8 mouse cellular contexts compared by ENCODE assay signal in genomic region chr9:78427362-78427781, GRCm38 (mm10). TPM values are rescaled to one million over a fixed set of nuclear protein-coding genes. Genes with fewer than 3 reads are reported as not detected.
DNase-seq lines count a peak whose midpoint lies in the region; ATAC-seq and TF ChIP-seq lines count a peak whose summit lies in the region.

No protein-coding gene starts in this region.

- no peak for DNase-seq in heart, adult 9 months (ENCODE audit: low spot score in 2 of 2)
- DNase-seq in ES-E14 (ENCODE audit: low read depth, low spot score) = no peak
- DNase-seq in forebrain, embryonic 14.5 days (ENCODE audit: low spot score) = no peak
- DNase-seq in liver, embryonic 14.5 days (ENCODE audit: low read depth in 3 of 3, low spot score in 3 of 3) = no peak
- no peak for DNase-seq in urinary bladder, postnatal 10 days (ENCODE audit: low spot score)
- no peak for DNase-seq in frontal cortex, adult 2 months (ENCODE audit: extremely low spot score in 1 of 2, low spot score in 1 of 2)

- 11% methylated on average over 26 of the region's 27 CpGs for WGBS in heart, embryonic 12.5 days
- WGBS in forebrain, embryonic 14.5 days = 36% methylated on average over 27 of the region's 27 CpGs
- WGBS in liver, embryonic 14.5 days (ENCODE audit: insufficient replicate concordance) = 12% methylated on average over 24 of the region's 27 CpGs
- 26% methylated on average over 26 of the region's 27 CpGs for WGBS in small intestine, adult 2 months

- in situ Hi-C loops in ES-E14 (cut with MboI; ENCODE audit: low sequenced_read_pairs in 2 of 2, unreplicated experiment in 2 of 2) = no loop called here

- TF ChIP-seq CTCF in liver, embryonic 14.5 days (IDR thresholded peaks at IDR 0.05; ENCODE audit: low read depth) = no peak
- TF ChIP-seq CTCF in small intestine, adult 2 months (IDR thresholded peaks at IDR 0.05; ENCODE audit: extremely low read depth, insufficient read length, insufficient replicate concordance, low read depth, low read length) = no peak

- no peak overlapping the region for H3K27ac ChIP-seq in heart, embryonic 12.5 days (ENCODE audit: poor library complexity, severe bottlenecking)
- no peak overlapping the region for H3K27ac ChIP-seq in ES-E14 (ENCODE audit: insufficient read depth, low read depth, low read length, poor library complexity, severe bottlenecking)
- no peak overlapping the region for H3K27ac ChIP-seq in forebrain, embryonic 14.5 days (ENCODE audit: low read depth, low read length)
- H3K27ac ChIP-seq in liver, embryonic 14.5 days = no peak overlapping the region
- H3K27ac ChIP-seq in small intestine, adult 2 months (ENCODE audit: insufficient read depth, low read depth, low read length) = no peak overlapping the region

- TF ChIP-seq EP300 in liver, embryonic 14.5 days (IDR thresholded peaks at IDR 0.05; ENCODE audit: low read depth) = no peak

- TF ChIP-seq POLR2A in small intestine, adult 2 months (IDR thresholded peaks at IDR 0.05; ENCODE audit: low read depth, low read length) = 0 out of 2 replicates have a peak, but pooled peaks have one; percentile 16

- H3K9me3 ChIP-seq in heart, embryonic 12.5 days (replicated peaks) = no peaks in the 10 kb centered on the region
- H3K9me3 ChIP-seq in ES-E14 (ENCODE audit: control insufficient read depth, insufficient read depth, low read depth, low read length) = no peaks in the 10 kb centered on the region
- H3K9me3 ChIP-seq in forebrain, embryonic 14.5 days (replicated peaks; ENCODE audit: control insufficient read depth, low read length) = no peaks in the 10 kb centered on the region
- no peaks in the 10 kb centered on the region for H3K9me3 ChIP-seq in liver, embryonic 14.5 days (ENCODE audit: control insufficient read depth, low read length)

- peak overlapping the region; percentile 48 for H3K4me3 ChIP-seq in heart, embryonic 12.5 days
- H3K4me3 ChIP-seq in ES-E14 (ENCODE audit: insufficient read depth in 1 of 2, low read depth in 1 of 2, low read length in 2 of 2, poor library complexity in 1 of 2, severe bottlenecking in 1 of 2) = peak overlapping the region; percentile 50 to 57; a peak in 3 of 4 replicates
- peak overlapping the region; percentile 17 for H3K4me3 ChIP-seq in forebrain, embryonic 14.5 days (ENCODE audit: low read depth, low read length)
- peak overlapping the region; percentile 22 to 23 for H3K4me3 ChIP-seq in liver, embryonic 14.5 days (ENCODE audit: insufficient read depth in 1 of 2, low read depth in 2 of 2, low read length in 2 of 2)
- H3K4me3 ChIP-seq in small intestine, adult 2 months (ENCODE audit: low read depth, low read length) = peak overlapping the region; percentile 65

- peaks cover 10% of the 10 kb centered on the region for H3K4me1 ChIP-seq in heart, embryonic 12.5 days (replicated peaks)
- no peaks in the 10 kb centered on the region; a peak in 1 of 4 replicates for H3K4me1 ChIP-seq in ES-E14 (ENCODE audit: control insufficient read depth in 2 of 2, insufficient read depth in 2 of 2, low read length in 2 of 2, poor library complexity in 1 of 2)
- no peaks in the 10 kb centered on the region for H3K4me1 ChIP-seq in forebrain, embryonic 14.5 days (ENCODE audit: control insufficient read depth, insufficient read depth, low read length)
- H3K4me1 ChIP-seq in liver, embryonic 14.5 days (replicated peaks; ENCODE audit: control insufficient read depth in 2 of 2, insufficient read depth in 2 of 2, low read length in 1 of 2) = peaks cover 0 to 6% of the 10 kb centered on the region in 2 experiments; a peak in 2 of 4 replicates
- peaks cover 2% of the 10 kb centered on the region for H3K4me1 ChIP-seq in small intestine, adult 2 months (ENCODE audit: control insufficient read depth, insufficient read depth, insufficient read length, low read length)

- peaks cover 8% of the 10 kb centered on the region for H3K27me3 ChIP-seq in heart, embryonic 12.5 days (replicated peaks)
- no peaks in the 10 kb centered on the region for H3K27me3 ChIP-seq in forebrain, embryonic 14.5 days (replicated peaks; ENCODE audit: control insufficient read depth, insufficient read depth, low read length)
- H3K27me3 ChIP-seq in liver, embryonic 14.5 days (ENCODE audit: control insufficient read depth, insufficient read depth, low read length) = no peaks in the 10 kb centered on the region
- no peaks in the 10 kb centered on the region for H3K27me3 ChIP-seq in small intestine, adult 2 months (ENCODE audit: control insufficient read depth, insufficient read depth, low read length)

- H3K4me2 ChIP-seq in heart, embryonic 12.5 days = peak overlapping the region; percentile 88
- H3K4me2 ChIP-seq in forebrain, embryonic 14.5 days (ENCODE audit: low read length) = peak overlapping the region; percentile 49
- peak overlapping the region; percentile 63 for H3K4me2 ChIP-seq in liver, embryonic 14.5 days (ENCODE audit: low read depth)

- peak; percentile 33 for ATAC-seq in heart, embryonic 12.5 days (ENCODE audit: insufficient number of reproducible peaks, low FRiP score)
- no peak for ATAC-seq in forebrain, embryonic 14.5 days
- peak; percentile 64; the same call in 1 of the 2 replicates for ATAC-seq in liver, embryonic 14.5 days (ENCODE audit: insufficient read depth)

- H3K9ac ChIP-seq in heart, embryonic 12.5 days = peak overlapping the region; percentile 62
- H3K9ac ChIP-seq in ES-E14 (ENCODE audit: insufficient read depth, low read depth, low read length, poor library complexity, severe bottlenecking) = peak overlapping the region; percentile 51; the same call in 1 of the 2 replicates
- peak overlapping the region; percentile 25; the same call in 1 of the 2 replicates for H3K9ac ChIP-seq in forebrain, embryonic 14.5 days (ENCODE audit: low read length)
- no peak overlapping the region for H3K9ac ChIP-seq in liver, embryonic 14.5 days (replicated peaks)

- H3K36me3 ChIP-seq in heart, embryonic 12.5 days = no peaks in the 10 kb centered on the region
- H3K36me3 ChIP-seq in ES-E14 (ENCODE audit: control insufficient read depth, insufficient read depth, low read length, poor library complexity, severe bottlenecking) = no peaks in the 10 kb centered on the region
- no peaks in the 10 kb centered on the region for H3K36me3 ChIP-seq in forebrain, embryonic 14.5 days (ENCODE audit: control insufficient read depth, insufficient read depth, low read length)
- H3K36me3 ChIP-seq in liver, embryonic 14.5 days (replicated peaks; ENCODE audit: control insufficient read depth, insufficient read depth, low read depth) = no peaks in the 10 kb centered on the region
- no peaks in the 10 kb centered on the region for H3K36me3 ChIP-seq in small intestine, adult 2 months (ENCODE audit: control insufficient read depth, insufficient read depth, low read length)

TF ChIP-seq in ES-E14, 5 proteins besides CTCF, POLR2A, EP300 and RAD21 (continues in another document):
- no peak for TF ChIP-seq ZC3H11A (IDR thresholded peaks at IDR 0.05; ENCODE audit: borderline replicate concordance, low read depth, low read length)
- no peak for TF ChIP-seq MAFK (IDR thresholded peaks at IDR 0.05; ENCODE audit: insufficient read depth, low read depth, low read length)
- no peak for TF ChIP-seq HCFC1 (IDR thresholded peaks at IDR 0.05; ENCODE audit: borderline replicate concordance, insufficient read depth, low read length)

RNA-seq across cellular contexts. Expression of gene Cgas, which starts 15.7 kb away (rescaled TPM):
- polyA plus RNA-seq in heart, embryonic 12.5 days (2016; fragmentation: Nextera tagmentation; extraction: Ambion mirVana) = 0.68 and 0.82 TPM in 2 replicates
- total RNA-seq in ES-E14 (2012; rRNA removed) = 0.90 and 1.7 TPM in 2 replicates
- 0.50 and 0.51 TPM in 2 replicates for polyA plus RNA-seq in forebrain, embryonic 14.5 days (2014; fragmentation: Nextera tagmentation; extraction: Ambion mirVana)
- polyA plus RNA-seq in liver, embryonic 14.5 days (2012; rRNA removed) = 0.66 and 1.0 TPM in 2 replicates
- polyA plus RNA-seq in liver, embryonic 14.5 days (2014; fragmentation: Nextera tagmentation; extraction: Ambion mirVana) = 0.62 and 0.66 TPM in 2 replicates
- polyA plus RNA-seq in small intestine, adult 2 months (2012; rRNA removed) = 0.46 and 0.86 TPM in 2 replicates
- 0.59 and 0.90 TPM in 2 replicates for polyA plus RNA-seq in frontal cortex, adult 2 months (2012; rRNA removed)

RNA-seq across cellular contexts. Expression of gene Mto1, which starts 20.6 kb away (rescaled TPM):
- 26.8 and 28.8 TPM in 2 replicates for polyA plus RNA-seq in heart, embryonic 12.5 days (2016; fragmentation: Nextera tagmentation; extraction: Ambion mirVana)
- 31.3 and 44.8 TPM in 2 replicates for total RNA-seq in ES-E14 (2012; rRNA removed)
- 23.0 and 25.5 TPM in 2 replicates for polyA plus RNA-seq in forebrain, embryonic 14.5 days (2014; fragmentation: Nextera tagmentation; extraction: Ambion mirVana)
- 11.5 and 14.0 TPM in 2 replicates for polyA plus RNA-seq in liver, embryonic 14.5 days (2012; rRNA removed)
- 17.7 and 20.4 TPM in 2 replicates for polyA plus RNA-seq in liver, embryonic 14.5 days (2014; fragmentation: Nextera tagmentation; extraction: Ambion mirVana)
- 6.1 and 7.3 TPM in 2 replicates for polyA plus RNA-seq in small intestine, adult 2 months (2012; rRNA removed)
- polyA plus RNA-seq in frontal cortex, adult 2 months (2012; rRNA removed) = 27.5 and 33.9 TPM in 2 replicates

RNA-seq across cellular contexts. Expression of gene Gm17324, which starts 21.2 kb away (rescaled TPM):
- 0.65 and 0.99 TPM in 2 replicates for polyA plus RNA-seq in heart, embryonic 12.5 days (2016; fragmentation: Nextera tagmentation; extraction: Ambion mirVana)
- 0.45 and 1.6 TPM in 2 replicates for total RNA-seq in ES-E14 (2012; rRNA removed)
- polyA plus RNA-seq in forebrain, embryonic 14.5 days (2014; fragmentation: Nextera tagmentation; extraction: Ambion mirVana) = 0.52 and 0.56 TPM in 2 replicates
- 0.15 TPM in 2 replicates for polyA plus RNA-seq in liver, embryonic 14.5 days (2012; rRNA removed)
- polyA plus RNA-seq in liver, embryonic 14.5 days (2014; fragmentation: Nextera tagmentation; extraction: Ambion mirVana) = 0.55 and 0.63 TPM in 2 replicates
- polyA plus RNA-seq in small intestine, adult 2 months (2012; rRNA removed) = not detected in 2 replicates
- 0.68 and 0.80 TPM in 2 replicates for polyA plus RNA-seq in frontal cortex, adult 2 months (2012; rRNA removed)

RNA-seq across cellular contexts. Expression of gene Ddx43, which starts 31.8 kb away (rescaled TPM):
- 0.24 and 0.36 TPM in 2 replicates for polyA plus RNA-seq in heart, embryonic 12.5 days (2016; fragmentation: Nextera tagmentation; extraction: Ambion mirVana)
- 4.3 and 5.0 TPM in 2 replicates for total RNA-seq in ES-E14 (2012; rRNA removed)
- polyA plus RNA-seq in forebrain, embryonic 14.5 days (2014; fragmentation: Nextera tagmentation; extraction: Ambion mirVana) = 0.08 TPM in 1 of 2 replicates, not detected in the other
- 0.02 TPM in 1 of 2 replicates, not detected in the other for polyA plus RNA-seq in liver, embryonic 14.5 days (2012; rRNA removed)
- polyA plus RNA-seq in liver, embryonic 14.5 days (2014; fragmentation: Nextera tagmentation; extraction: Ambion mirVana) = not detected in 2 replicates
- not detected in 2 replicates for polyA plus RNA-seq in small intestine, adult 2 months (2012; rRNA removed)
- 0.19 and 0.30 TPM in 2 replicates for polyA plus RNA-seq in frontal cortex, adult 2 months (2012; rRNA removed)

RNA-seq across cellular contexts. Expression of gene Ooep, which starts 48.8 kb away (rescaled TPM):
- polyA plus RNA-seq in heart, embryonic 12.5 days (2016; fragmentation: Nextera tagmentation; extraction: Ambion mirVana) = 0.56 and 0.68 TPM in 2 replicates
- 31.2 and 35.3 TPM in 2 replicates for total RNA-seq in ES-E14 (2012; rRNA removed)
- 5.6 and 7.3 TPM in 2 replicates for polyA plus RNA-seq in forebrain, embryonic 14.5 days (2014; fragmentation: Nextera tagmentation; extraction: Ambion mirVana)
- polyA plus RNA-seq in liver, embryonic 14.5 days (2012; rRNA removed) = 0.02 TPM in 1 of 2 replicates, not detected in the other
- polyA plus RNA-seq in liver, embryonic 14.5 days (2014; fragmentation: Nextera tagmentation; extraction: Ambion mirVana) = 0.09 TPM in 1 of 2 replicates, not detected in the other
- polyA plus RNA-seq in small intestine, adult 2 months (2012; rRNA removed) = 0.04 TPM in 1 of 2 replicates, not detected in the other
- 0.06 and 0.08 TPM in 2 replicates for polyA plus RNA-seq in frontal cortex, adult 2 months (2012; rRNA removed)
